Mouse (Mus musculus) thymus, adult 2 months (tissue): ENCODE data around the gene Mettl13.

Experiments used
- CTCF ChIP-seq: fragments of 200-500 bp; IDR thresholded peaks from 2 replicates; pipeline ENCODE4 v1.5.1; 2012; ENCODE audit warnings: mild to moderate bottlenecking, control low read depth, low read length, moderate library complexity, borderline replicate concordance; ENCODE audit not compliant: control insufficient read depth, poor library complexity, insufficient read depth; ENCODE audit errors: extremely low read depth
- POLR2A ChIP-seq: fragments of 200-500 bp; IDR thresholded peaks from 2 replicates; pipeline ENCODE4 v1.6.1; 2012; ENCODE audit warnings: mild to moderate bottlenecking, low read length, control low read depth, moderate library complexity; ENCODE audit not compliant: control insufficient read depth, poor library complexity, insufficient read depth; ENCODE audit errors: extremely low read depth

- TF ChIP-seq CTCF (no peak), POLR2A (no peak)
Observed at GRCm38 (mm10) chr1:162509329-162510012, 38.9 kb downstream of the Mettl13 start.
